ENCODE assay signal across 9 mouse cellular contexts in the genomic region with DNA sequence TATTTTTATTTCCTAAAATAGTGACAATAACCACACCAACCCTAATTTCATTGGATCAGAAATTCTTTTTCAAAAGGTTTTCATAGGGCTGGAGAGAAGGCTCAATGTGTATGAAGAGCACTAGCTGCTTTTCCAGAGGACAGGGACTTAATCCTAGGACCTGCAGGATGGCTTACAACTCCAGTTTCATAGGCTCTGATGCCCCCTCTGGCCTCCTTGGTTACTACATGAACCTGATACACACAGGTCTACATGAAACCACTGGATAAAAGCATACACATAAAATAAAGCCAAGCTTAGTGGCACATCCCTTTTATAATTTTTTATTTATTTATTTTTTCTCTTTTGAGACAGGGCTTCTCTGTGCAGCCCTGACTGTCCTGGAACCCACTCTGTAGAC. TPM values are rescaled to one million over a fixed set of nuclear protein-coding genes. Genes with fewer than 3 reads are reported as not detected.
A peak's percentile ranks its signal among the peaks of the same experiment; 100 is the strongest.
DNase-seq lines count a peak whose midpoint lies in the region; ATAC-seq and TF ChIP-seq lines count a peak whose summit lies in the region.
"Had no signal": no experiment of that assay in that cellular context is flagged by ENCODE, and none has a peak within 500 bp of the region (broad histone marks: within the 10 kb centered on the region; RNA-seq: fewer than 3 reads in every experiment).

No protein-coding gene starts in this region.

- peak; percentile 55 for TF ChIP-seq CTCF in gastrocnemius, adult 2 months (IDR thresholded peaks at IDR 0.05)
- peak; percentile 43 for TF ChIP-seq CTCF in lung, embryonic 14.5 days (IDR thresholded peaks at IDR 0.05; ENCODE audit: low read depth)

- no peaks in the 10 kb centered on the region for H3K27me3 ChIP-seq in lung, embryonic 14.5 days (ENCODE audit: insufficient read depth, low read length)
- H3K27me3 ChIP-seq: stomach, embryonic 15.5 days had no signal

- H3K4me3 ChIP-seq in gastrocnemius, adult 2 months = no peak overlapping the region
- H3K4me3 ChIP-seq in lung, embryonic 14.5 days (ENCODE audit: low read depth, low read length) = no peak overlapping the region
- H3K4me3 ChIP-seq: stomach, embryonic 15.5 days had no signal

- H3K36me3 ChIP-seq in lung, embryonic 14.5 days (ENCODE audit: insufficient read depth) = no peaks in the 10 kb centered on the region
- H3K36me3 ChIP-seq: stomach, embryonic 15.5 days had no signal

- H3K4me1 ChIP-seq in lung, embryonic 14.5 days (ENCODE audit: insufficient read depth) = no peaks in the 10 kb centered on the region
- H3K4me1 ChIP-seq: stomach, embryonic 15.5 days had no signal

- ATAC-seq in lung, embryonic 14.5 days (ENCODE audit: insufficient read depth) = no peak

- H3K27ac ChIP-seq in gastrocnemius, adult 2 months = no peak overlapping the region
- H3K27ac ChIP-seq in lung, embryonic 14.5 days (ENCODE audit: low read depth) = no peak overlapping the region
- H3K27ac ChIP-seq: stomach, embryonic 15.5 days had no signal

- H3K9ac ChIP-seq in lung, embryonic 14.5 days = no peak overlapping the region
- H3K9ac ChIP-seq: stomach, embryonic 15.5 days had no signal

- H3K9me3 ChIP-seq in lung, embryonic 14.5 days (ENCODE audit: low read depth, low read length) = no peaks in the 10 kb centered on the region
- H3K9me3 ChIP-seq: stomach, embryonic 15.5 days had no signal

- peak; percentile 32 for DNase-seq in gastrocnemius, adult 2 months
- no peak for DNase-seq in gastrocnemius, adult 8-10 months (ENCODE audit: low spot score in 2 of 2)
- peak; percentile 20 for DNase-seq in right cerebral cortex, postnatal 14 days
- no peak for DNase-seq in right cerebral cortex, postnatal 36 days (ENCODE audit: low spot score in 2 of 2)
- DNase-seq in cerebellum, postnatal 25 days = peak; percentile 30 to 66
- DNase-seq in lung, embryonic 14.5 days = peak; percentile 52
- no peak for DNase-seq in ovary, postnatal 36 days (ENCODE audit: low spot score)
- DNase-seq in urinary bladder, postnatal 36 days (ENCODE audit: low spot score in 2 of 2) = no peak

- H3K4me2 ChIP-seq in lung, embryonic 14.5 days = no peak overlapping the region
- H3K4me2 ChIP-seq: stomach, embryonic 15.5 days had no signal

- intact Hi-C loops in gastrocnemius, adult 2 months (cut with DNase I) = no loop called here

RNA-seq across cellular contexts. Expression of a gene that starts 9.5 kb away (rescaled TPM):
- 10 to 100 TPM; 18.0 to 19.8 TPM for total RNA-seq in gastrocnemius, adult 2 months (2021)
- total RNA-seq in gastrocnemius, adult 8-10 months (2022) = 10 to 100 TPM; 14.4 to 22.6 (median 17.8) TPM
- polyA plus RNA-seq in lung, embryonic 14.5 days (2014; fragmentation: Nextera tagmentation; extraction: Ambion mirVana) = 19.8 and 21.8 TPM in 2 replicates

RNA-seq across cellular contexts. Expression of a gene that starts 43.7 kb away (rescaled TPM):
- total RNA-seq in gastrocnemius, adult 2 months (2021) = 10 to 100 TPM; 63.4 to 83.0 TPM
- total RNA-seq in gastrocnemius, adult 8-10 months (2022) = 10 to 100 TPM; 30.0 to 47.7 (median 40.3) TPM
- 129 and 137 TPM in 2 replicates for polyA plus RNA-seq in lung, embryonic 14.5 days (2014; fragmentation: Nextera tagmentation; extraction: Ambion mirVana)

Comparison
In these comparisons a context has a peak if more than half of its experiments do, and no peak if none do; other contexts are left out.
1. DNase-seq: peak in gastrocnemius, adult 2 months (single experiment), right cerebral cortex, postnatal 14 days (single experiment), cerebellum, postnatal 25 days (2 of 2) and lung, embryonic 14.5 days (single experiment); none in gastrocnemius, adult 8-10 months (0 of 2), right cerebral cortex, postnatal 36 days (0 of 2), ovary, postnatal 36 days (single experiment) and urinary bladder, postnatal 36 days (0 of 2).